Mouse (Mus musculus): ENCODE measurements around the gene Nos1ap. TPM values are rescaled to one million over a fixed set of nuclear protein-coding genes. Genes with fewer than 3 reads are reported as not detected.

Gene Nos1ap
- total RNA-seq, 2 experiments from 2014 or later = 21.8 to 24.0 TPM

DNA sequence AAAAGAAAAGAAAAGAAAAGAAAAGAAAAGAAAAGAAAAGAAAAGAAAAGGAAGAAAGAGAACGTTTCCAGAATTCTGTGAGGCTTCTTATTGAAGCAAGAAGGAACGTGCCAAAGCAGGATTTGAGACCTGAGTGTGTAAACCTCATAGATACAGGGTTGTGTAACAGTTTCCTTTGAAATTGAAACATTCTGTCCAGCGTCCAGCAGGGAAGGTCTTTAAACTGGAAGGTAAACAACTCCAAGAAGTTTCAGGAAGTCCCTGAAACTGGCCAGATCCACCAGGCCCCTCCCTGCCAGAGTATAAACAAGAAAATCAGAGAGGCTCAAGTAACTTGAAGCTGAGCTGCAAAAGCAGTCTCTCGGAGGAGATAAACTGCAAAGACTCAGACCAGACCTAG, 870 bp upstream of the Nos1ap start:
- intact Hi-C loops (cut with DNase I) = no loop called here
- no peak for DNase-seq

DNA sequence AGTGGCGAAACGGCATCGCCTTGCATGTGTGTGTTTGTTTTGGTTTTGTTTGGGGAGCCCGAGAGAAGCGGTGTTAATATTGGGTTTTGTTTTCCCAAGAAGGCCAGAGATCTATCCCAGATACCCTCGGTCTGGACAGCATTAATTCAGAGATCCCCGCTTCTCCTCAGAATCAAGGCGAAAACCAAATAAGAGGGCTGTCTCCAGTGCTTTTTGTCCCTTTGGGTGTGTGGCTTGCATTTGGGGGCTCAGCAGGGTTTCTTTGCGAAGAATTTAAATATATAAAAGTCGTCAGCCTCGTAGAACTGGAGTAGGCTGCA, 340 bp upstream of the Nos1ap start:
- DNase-seq = no peak
- intact Hi-C loops (cut with DNase I) = no loop called here

DNA sequence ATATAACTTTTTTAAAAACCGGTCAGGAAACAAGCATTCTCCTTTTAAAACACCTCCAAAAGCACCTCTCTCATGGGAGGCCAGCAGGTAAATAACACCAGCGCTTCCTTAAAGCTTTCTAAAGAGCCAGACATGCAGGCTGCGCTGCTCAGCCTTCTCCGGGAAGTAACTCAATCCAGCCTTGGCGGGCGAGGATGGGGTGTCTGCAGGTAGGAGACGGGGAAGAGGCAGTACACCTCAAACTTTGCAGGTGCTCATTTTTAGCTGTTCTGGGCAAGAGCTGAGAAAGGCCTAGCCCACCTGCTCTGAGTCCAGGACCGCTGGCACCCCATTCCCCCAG, 812 bp downstream of the Nos1ap start:
- DNase-seq = peak in 1 of 2 experiments; percentile 14
- intact Hi-C loops (cut with DNase I) = no loop called here

DNA sequence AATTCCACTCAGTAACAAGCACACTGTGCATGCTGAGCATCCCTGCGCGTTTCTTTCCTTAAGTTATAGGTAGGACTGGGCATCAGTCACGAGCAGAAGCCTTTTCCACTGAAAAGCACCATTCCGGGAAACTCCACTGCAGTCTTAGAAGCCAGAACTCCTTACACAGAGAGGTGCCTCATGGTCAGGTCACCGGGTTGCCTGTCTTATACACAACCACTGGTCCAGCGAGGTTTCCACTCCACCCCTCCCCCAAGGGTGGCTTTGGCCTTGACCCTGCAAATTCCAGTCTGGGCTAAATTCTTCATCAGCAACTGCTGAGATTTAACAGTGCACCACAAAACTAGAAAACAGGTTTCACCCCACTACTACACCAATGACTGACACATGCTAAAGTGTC, 1.3 kb downstream of the Nos1ap start:
- DNase-seq = peak in 1 of 2 experiments; percentile 12
- intact Hi-C loops (cut with DNase I) = no loop called here

DNA sequence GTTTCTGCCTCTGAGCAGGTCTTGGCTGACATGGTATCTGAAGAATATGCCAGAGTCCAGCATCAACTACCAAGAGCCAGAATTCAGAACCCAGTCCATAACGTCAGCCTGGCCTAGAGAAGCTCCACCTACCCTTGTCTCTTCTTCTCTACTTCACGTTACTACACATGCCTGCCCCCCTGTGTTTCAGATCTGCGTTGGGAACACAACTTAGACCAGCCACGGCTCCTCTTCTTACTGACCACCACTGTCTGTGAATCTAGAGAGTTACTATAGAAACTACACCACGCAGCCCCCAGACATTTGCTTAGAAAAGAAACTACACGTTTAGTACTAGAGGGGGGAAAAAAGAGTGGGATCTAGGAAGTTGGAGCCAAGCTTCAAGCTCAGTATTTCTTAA, 2.9 kb downstream of the Nos1ap start:
- no peak for DNase-seq
- intact Hi-C loops (cut with DNase I) = no loop called here

DNA sequence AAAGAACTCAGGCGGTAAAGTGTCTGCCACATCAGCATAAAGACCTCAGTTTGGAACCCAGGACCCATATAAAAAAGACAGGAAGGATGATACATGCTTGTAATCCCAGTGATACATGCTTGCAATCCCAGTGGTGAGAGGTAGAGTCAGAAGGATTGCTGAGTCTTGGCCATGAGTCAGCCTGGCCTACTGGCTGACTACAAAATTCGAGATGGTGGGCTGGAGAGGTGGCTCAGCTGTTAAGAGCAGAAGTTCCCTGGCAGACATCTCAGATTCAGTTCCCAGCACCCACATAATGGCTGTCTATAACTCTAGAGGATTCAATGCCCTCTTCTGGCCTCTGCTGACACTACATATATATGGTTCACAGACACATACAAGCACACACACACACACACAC, 5.7 kb downstream of the Nos1ap start:
- intact Hi-C loops (cut with DNase I) = loop anchor here (5.0 kb wide), 1 partner anchor 47 kb away; no protein-coding TSS in a partner anchor
- DNase-seq = no peak

DNA sequence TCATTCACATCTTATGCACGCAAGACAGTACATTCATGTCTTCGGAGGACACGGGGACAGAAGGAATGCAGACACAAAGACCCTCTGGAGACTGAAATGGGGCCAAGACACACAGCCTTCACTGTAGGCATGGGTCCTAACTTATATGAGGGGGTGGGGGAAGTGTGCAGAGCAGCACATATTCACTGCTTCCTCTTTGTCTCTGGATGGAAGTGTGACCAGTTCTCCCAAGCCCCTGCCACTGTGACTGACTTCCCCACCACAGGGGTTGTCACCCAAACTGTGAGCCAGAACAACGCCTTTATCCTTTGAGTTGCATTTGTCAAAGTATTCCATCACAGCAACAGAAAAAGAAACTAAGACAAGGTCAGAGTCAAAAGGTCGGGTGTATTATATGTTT, 7.3 kb downstream of the Nos1ap start:
- DNase-seq = no peak
- intact Hi-C loops (cut with DNase I) = loop anchor here (5.0 kb wide), 1 partner anchor 45 kb away; no protein-coding TSS in a partner anchor

DNA sequence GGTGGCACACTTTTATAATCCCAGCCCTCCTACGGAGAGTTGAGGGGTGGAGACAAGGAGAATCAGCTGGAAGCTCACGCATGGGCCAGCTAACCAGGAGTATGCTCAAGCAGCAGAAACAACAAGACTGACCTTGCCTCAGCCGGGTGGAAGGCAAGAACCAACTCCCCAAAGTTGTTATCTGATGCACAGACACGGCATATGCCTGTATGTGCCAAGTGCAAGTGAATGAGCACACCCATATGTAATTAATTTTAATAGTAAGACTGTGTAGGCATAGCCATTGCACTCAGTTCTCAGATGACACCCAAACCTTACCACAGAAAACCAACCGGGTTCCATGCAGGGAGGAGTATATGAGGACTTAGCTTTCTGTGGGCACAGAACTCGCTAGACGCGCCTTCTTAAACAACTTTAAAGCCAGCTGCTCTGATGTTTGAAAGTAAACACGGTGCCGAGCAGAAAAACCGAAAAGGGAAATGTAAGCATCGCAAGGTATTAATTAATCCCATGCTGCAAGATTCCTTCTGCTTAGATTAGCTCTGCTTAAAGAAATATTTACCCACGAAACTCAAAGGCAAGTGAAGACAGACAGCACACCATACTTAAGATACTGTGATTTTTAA, 9.1 kb downstream of the Nos1ap start:
- no peak for DNase-seq
- intact Hi-C loops (cut with DNase I) = loop anchor here (5.0 kb wide), 1 partner anchor 43 kb away; no protein-coding TSS in a partner anchor

DNA sequence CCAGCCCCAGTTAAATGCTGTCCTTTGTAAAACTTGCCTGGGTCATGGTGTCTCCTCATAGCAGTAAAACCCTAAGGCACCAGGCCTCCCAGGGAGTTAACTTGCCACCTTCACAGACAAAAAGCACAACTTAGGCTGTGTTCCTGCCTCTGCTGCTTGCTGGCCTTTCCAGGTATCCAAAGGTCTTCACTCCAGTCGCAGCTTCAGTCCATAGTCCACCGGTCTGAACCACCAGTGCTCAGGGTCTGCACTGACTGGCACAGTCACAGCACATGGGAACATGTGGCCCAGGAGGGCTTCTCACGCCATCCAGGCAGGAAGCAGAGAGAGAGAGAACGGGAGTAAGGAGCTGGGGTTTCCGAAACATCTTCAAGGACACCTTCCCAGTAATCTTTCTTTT, 10.2 kb downstream of the Nos1ap start:
- DNase-seq = no peak
- intact Hi-C loops (cut with DNase I) = no loop called here

DNA sequence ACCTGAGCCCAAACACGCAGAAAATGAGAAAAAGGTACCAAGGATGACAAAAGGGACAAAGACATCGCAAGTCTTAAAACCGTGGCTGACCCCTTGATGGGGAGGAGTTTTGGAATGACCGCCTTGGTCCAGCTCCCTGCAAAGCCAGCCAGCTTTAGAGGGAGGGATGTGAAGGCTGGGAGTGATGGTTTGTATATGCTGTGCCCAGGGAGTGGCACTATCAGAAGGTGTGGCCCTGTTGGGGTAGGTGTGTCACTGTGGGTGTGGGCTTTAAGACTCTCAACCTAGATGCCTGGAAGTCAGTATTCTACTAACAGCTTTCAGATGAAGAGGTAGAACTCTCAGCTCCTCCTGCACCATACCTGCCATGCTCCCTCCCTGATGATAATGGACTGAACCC, 10.6 kb downstream of the Nos1ap start:
- intact Hi-C loops (cut with DNase I) = no loop called here
- no peak for DNase-seq

DNA sequence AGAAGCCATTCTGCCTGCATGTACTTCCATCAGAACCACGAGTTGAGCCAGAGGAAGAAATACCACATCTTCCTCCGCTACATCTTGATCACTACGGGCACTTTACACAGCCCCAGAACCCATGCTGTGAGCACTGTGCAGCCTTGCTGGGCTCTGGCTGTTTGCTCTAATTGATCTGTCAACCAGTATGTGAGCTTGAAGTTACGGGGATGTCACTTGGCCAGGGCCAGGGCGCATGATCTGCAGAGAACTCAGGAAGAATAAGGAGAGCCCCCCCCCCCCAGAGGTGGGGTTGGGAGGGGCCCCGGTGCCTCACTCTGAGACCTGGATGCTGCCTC, 13.0 kb downstream of the Nos1ap start:
- no peak for DNase-seq
- intact Hi-C loops (cut with DNase I) = no loop called here

DNA sequence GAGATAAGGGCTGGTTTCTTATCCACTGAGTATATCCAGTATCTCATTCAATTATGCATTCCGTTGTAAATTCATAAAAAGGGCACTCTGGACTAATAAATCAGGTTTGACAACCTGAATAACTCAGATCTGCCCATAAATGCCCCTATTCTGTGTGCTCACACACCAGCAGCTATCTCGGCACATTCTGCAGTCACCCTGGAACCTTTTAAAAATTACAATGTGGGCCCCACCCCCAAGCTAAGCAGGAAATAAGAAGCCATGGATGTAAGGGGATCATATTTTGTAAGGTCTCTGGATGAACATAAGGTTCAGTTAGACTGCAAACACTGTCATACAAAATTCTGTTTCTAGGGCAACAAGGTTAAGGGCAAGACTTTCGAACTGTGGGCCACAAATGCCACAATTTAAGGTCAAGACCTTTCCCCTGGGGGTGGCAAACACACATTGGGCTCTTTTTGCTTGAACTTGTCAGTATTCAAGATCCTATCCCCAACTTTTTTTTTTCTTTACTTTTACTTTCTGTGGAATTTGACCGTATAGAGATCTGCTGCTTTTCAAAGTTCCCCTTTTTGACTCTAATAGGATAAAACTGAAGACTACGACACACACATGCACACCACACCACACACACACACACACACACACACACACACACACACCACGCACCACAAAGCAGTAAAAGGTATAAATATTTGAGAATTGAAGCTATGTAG, 13.5 kb downstream of the Nos1ap start:
- no peak for DNase-seq
- intact Hi-C loops (cut with DNase I) = no loop called here

DNA sequence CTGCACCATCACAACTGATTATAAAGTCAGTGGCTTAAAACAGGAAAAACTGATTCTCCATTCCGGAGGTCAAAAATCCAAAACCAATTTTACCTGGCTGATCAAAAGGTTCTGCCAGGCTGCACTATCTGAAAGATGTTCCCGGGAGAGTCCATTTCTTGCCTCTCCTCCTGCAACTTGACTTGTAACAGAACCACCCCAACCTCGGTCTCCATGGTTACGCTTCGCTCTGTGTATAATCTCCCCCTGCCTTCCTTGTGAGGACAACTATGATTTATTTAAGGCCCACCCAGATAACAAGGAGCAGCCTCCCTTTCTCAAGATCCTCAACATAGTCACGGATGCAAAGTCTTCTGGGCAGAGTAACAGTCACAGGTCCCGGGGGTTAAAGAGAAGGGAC, 16.5 kb downstream of the Nos1ap start:
- intact Hi-C loops (cut with DNase I) = no loop called here
- no peak for DNase-seq

DNA sequence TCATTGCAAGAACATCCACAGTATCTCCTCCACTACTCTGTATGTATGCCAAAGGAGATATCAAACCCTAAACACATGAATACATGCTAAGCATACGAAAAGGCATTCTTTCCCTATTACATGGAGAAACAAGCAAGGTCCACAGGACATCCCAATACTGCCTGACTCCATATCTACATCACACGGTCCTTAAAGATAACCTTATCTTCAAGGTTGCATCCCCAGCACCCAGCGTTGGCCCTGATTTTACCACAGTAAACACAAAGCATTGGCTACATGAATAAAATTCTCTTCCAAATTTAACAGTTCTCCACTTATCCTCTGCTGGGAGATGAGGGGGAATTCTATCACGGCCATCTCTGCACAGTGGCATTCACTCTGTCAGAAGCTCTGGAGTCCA, 22.7 kb downstream of the Nos1ap start:
- intact Hi-C loops (cut with DNase I) = no loop called here
- DNase-seq = no peak

DNA sequence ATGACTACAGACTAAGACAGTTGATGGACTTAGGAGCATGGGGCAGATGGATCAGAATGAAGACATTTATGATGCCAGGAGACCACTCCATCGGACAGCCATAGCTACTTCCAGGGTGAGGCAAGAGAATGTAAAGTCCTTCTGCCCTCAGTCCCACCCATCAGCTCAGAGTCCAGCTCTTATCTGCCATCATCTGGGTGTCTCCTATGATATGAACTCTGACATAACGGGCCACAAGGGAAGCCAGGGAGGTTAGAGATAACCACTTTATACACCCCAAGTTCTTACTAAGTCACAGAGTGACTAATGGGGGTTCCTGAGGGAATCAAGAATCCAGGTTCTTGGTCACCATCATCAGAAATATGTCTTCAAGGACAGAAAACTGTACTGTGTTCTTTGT, 23.1 kb downstream of the Nos1ap start:
- DNase-seq = no peak
- intact Hi-C loops (cut with DNase I) = no loop called here

DNA sequence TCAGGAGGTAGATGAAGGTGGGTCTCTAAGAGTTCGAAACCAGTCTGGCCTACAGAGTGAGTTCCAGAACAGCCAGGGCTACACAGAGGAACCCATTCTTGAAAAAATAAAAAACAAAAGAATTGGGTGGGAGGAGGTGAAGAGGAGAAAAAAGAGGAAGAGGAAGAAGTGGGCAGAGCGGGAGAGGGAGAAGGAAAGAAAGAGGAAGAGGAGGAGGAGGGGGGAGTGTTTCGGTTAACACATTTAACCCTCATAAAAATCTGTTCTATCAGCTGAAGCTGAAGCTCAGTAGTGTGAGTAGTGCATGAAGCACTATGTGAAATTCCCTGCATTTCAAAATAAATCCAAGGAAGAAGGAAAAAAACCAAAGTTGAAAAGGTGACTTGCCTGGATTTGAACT, 24.7 kb downstream of the Nos1ap start:
- intact Hi-C loops (cut with DNase I) = no loop called here
- no peak for DNase-seq

DNA sequence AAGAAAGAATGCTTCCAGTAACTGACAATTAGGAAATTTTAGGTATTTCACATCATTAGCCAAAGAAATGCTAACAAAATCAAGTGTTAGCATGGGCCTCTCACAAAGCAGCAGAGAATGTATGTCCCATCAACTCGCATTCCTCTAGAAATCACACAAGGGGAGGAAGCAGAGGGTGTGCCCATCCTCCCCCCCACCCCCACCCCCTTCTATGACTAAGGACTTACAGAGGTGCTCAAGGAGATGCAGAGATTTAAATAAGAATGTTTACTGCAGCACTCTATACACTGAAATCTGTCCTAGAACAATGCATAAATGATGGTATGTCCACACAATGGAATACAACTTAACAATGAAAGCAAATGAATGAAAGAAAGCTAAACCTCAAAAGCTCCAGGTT, 27.2 kb downstream of the Nos1ap start:
- DNase-seq = no peak
- intact Hi-C loops (cut with DNase I) = no loop called here

DNA sequence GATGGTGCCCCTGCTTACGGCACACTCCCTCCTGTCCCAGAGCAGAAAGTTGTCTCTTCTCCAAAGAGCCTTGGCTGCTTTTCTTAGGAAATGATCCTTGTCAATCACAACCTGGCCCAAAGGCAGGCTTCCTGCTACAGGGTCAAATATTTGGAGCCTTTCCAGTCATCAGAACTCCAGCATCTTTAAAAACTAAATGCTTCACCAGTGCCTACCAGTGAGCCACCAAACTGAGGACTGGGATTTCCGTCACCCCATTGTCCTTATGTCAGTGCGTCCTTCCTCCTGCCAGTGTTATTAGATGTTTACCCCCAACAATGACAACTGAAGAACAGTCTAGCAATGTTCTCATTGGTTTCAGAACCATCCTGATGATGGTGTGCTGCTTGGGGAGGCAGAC, 28.9 kb downstream of the Nos1ap start:
- no peak for DNase-seq
- intact Hi-C loops (cut with DNase I) = no loop called here

DNA sequence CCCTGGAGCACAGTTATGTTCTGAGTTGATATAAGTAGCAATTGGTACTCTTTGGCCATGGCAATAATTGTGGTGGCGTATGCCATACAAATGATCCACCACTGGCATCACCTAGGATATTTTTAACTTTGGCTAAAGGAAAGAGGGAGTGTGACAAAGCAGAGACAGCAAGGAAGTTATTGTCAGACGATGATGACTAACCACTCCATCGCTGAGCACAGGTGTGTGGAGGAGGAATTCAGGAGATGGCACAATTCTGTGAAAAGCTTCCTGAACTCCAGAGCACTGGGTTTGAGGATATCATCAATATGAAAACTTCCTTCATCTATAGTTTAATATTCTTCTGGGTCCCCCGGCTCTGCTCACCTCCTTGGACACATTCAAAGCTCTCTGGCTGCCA, 31.7 kb downstream of the Nos1ap start:
- no peak for DNase-seq
- intact Hi-C loops (cut with DNase I) = no loop called here

DNA sequence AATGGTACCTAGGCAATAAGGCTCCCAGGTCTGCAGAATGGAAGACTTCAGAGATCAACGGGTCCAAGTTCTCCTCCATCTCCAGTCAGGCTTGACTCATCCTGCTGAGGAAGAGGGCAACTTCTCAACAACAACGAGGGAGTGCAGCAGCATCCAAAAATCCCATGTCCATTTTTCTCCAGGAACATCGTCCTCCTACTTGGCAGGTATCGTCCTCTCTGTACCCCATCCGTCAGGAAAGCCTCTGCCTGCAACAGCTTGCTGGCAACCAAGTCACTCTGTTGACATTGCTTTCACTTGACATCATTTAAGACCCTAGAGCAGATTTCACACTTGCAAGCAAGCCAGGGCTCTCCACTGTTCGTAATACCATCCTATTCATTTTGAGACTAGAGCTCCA, 33.0 kb downstream of the Nos1ap start:
- intact Hi-C loops (cut with DNase I) = no loop called here
- DNase-seq = no peak

DNA sequence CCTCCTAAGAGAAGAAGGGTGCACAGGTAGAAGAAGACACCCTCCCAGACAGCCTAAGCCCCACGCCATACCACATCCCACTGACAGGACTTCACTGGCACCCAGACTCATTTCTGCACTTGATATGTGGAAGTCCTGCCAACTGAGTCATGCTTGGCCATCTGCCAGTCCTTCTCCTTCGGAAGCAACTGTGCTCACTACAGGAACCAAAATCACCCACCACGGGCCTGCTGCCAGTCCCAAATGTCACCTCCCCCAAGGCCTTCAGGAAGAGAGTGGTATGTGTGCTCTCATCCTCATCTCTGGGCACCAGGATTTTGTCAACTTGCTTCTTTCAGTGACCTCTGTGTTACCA, 34.7 kb downstream of the Nos1ap start:
- intact Hi-C loops (cut with DNase I) = no loop called here
- peak; percentile 78 to 87 for DNase-seq

DNA sequence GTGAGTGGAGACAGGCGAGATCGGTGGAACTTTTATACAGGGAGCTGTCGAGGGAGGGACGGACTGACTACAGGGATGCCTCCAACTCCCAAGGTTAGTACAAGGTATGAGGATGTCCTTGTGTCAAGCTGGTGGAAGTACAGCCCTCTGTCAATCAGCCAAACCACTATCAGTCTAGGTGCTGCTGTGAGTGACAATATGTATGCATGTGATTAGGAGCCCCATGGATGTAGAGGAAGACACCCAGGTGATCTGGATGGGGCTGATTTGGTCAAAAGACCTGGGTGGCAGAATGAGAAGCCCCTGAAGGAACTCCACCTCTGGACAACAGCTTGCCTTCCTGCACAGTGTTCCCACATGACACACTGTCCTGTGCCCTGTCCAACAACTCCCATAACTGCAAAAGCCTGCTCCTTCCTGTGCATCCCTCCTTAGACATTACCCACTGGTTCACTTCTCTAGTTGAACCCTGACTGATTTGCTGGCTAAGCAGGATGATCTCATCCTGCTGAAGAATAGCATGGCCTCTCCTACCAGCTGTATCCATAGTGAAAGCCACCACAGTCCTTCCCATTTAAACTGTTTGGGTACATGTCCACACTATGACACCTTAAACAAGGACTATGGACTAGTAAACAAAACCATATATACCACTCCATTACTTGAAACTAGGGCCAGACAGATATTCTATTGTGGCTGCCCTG, 35.3 kb downstream of the Nos1ap start:
- DNase-seq = no peak
- intact Hi-C loops (cut with DNase I) = no loop called here
